Mouse (Mus musculus) G1E (cell line): ENCODE results near the gene Cpne6. TPM values are rescaled to one million over a fixed set of nuclear protein-coding genes. Genes with fewer than 3 reads are reported as not detected.

Experiments used
- ATAC-seq: 2 replicates; pipeline ENCODE4 v1.8.0; 2016; ENCODE audit warnings: mild to moderate bottlenecking; ENCODE audit not compliant: insufficient number of reproducible peaks, poor library complexity, low FRiP score, severe bottlenecking; ENCODE audit errors: extremely low read depth
- DNase-seq: peaks from one replicate; pipeline ENCODE4 v3.0.0; 2012; ENCODE audit warnings: low spot score
- H3K27me3 ChIP-seq: 2 replicates; pipeline ENCODE4 v1.6.1; 2012; ENCODE audit warnings: mild to moderate bottlenecking, low read length, inconsistent platforms; ENCODE audit not compliant: insufficient read depth
- H3K36me3 ChIP-seq: replicated peaks from 2 replicates; pipeline ENCODE3; 2012; ENCODE audit warnings: mild to moderate bottlenecking, inconsistent platforms
- H3K4me1 ChIP-seq: 2 replicates; pipeline ENCODE4 v1.6.1; 2012; ENCODE audit warnings: low read depth, low read length, inconsistent platforms, mixed read lengths; ENCODE audit not compliant: insufficient read depth
- H3K4me3 ChIP-seq: 2 replicates; pipeline ENCODE4 v1.5.1; 2012; ENCODE audit warnings: low read depth, mild to moderate bottlenecking, inconsistent platforms, low read length, moderate library complexity, mixed read lengths
- H3K9me3 ChIP-seq: replicated peaks from 2 replicates; pipeline ENCODE4 v1.6.1; 2012; ENCODE audit warnings: inconsistent platforms
- CTCF ChIP-seq: IDR thresholded peaks from 2 replicates; pipeline ENCODE4 v1.5.1; 2012; ENCODE audit warnings: low read depth, low read length, inconsistent platforms, mixed read lengths
- GATA1 ChIP-seq: IDR thresholded peaks from 2 replicates; pipeline ENCODE4 v1.6.1; 2012; ENCODE audit warnings: borderline replicate concordance, low read length, inconsistent platforms, mixed read lengths
- GATA2 ChIP-seq: IDR thresholded peaks from 2 replicates; pipeline ENCODE4 v1.6.1; 2012; ENCODE audit warnings: low read depth, low read length, inconsistent platforms, borderline replicate concordance
- POLR2AphosphoS5 ChIP-seq: IDR thresholded peaks from 2 replicates; pipeline ENCODE4 v1.6.1; 2012; ENCODE audit warnings: low read depth, low read length, inconsistent platforms; ENCODE audit not compliant: insufficient replicate concordance
- TAL1 ChIP-seq: conservative IDR thresholded peaks from 2 replicates; pipeline ENCODE4 v1.6.1; 2012; ENCODE audit warnings: low read depth, low read length, inconsistent platforms, mixed read lengths
- polyA plus RNA-seq: library from polyadenylated mRNA; stranded (reverse); fragments of >175 nt; gene quantifications from 2 replicates; pipeline ENCODE4 v1.2.3, GENCODE M21; 2012
- total RNA-seq, 2 experiments: library from RNA; stranded (forward) in 1 of 2; stranded (reverse) in 1 of 2; fragments of 200-1000 nt in 1 of 2; fragments of >200 nt in 1 of 2; fragmentation: Nextera tagmentation in 1 of 2; gene quantifications; 2 replicates each; pipeline ENCODE4 v1.2.3; 2014 to 2017

Gene Cpne6
- total and polyA plus RNA-seq, 3 experiments = 0.03 to 0.11 TPM; not detected in 1

DNA sequence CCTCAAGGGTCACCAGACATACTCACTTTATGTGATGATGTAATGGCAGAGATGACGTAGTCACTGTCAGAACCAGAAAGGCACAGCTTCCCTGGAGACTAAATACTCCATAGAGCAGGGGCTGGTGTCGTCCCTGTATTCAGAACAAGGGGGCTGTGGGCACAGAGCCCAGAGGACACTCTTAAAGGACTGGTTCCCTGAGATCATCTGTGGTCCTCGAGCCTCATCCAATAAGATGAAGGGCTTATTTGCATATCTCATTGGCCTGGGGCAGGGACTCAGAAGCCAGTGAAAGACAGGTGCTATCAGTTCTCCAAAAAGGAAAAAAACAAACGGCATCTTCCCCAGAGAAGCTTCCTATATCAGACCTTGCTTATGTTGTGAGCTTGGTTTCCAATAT lies 13.8 kb downstream of the Cpne6 start:
- Histone ChIP-seq H3K27me3 (peaks cover 58% of the 10 kb centered on the region), H3K4me1 (peaks cover 3% of the 10 kb centered on the region), H3K36me3 (no peaks in the 10 kb centered on the region), H3K4me3 (no peak overlapping the region), H3K9me3 (no peaks in the 10 kb centered on the region)
- TF ChIP-seq CTCF (no peak), GATA2 (no peak), TAL1 (no peak), GATA1 (no peak)
- DNase-seq (no peak), ATAC-seq (no peak)

DNA sequence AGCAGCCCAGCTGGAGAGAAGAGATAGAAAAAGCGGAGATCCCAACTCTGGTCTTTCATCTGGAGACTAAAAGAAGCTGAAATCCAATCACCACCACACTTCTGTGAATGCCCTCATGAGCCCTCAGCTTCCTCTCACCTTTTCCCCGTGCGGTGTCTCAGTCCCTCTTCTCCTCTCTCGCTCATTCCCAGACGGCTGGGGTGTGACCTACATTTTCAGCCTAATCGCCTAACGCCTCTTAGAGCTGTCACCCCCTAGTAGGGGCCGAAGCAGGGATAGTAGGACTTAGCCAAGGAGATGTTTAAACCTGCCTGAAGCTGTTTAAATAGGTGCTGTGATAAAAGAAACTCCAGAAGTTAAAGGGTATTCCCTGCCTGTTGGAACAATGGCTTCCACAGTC lies 14.5 kb downstream of the Cpne6 start, which contains the start of gene Nrl:
TSS of gene Nrl (minus strand) at position 197 of the 400 bp plus-strand sequence.
- ATAC-seq = no peak
- no peak for TF ChIP-seq POLR2AphosphoS5
- TF ChIP-seq TAL1 = no peak
- no peak for TF ChIP-seq GATA2
- TF ChIP-seq CTCF = no peak
- no peak for TF ChIP-seq GATA1
- Histone ChIP-seq H3K36me3 (no peaks in the 10 kb centered on the region), H3K27me3 (peaks cover 61% of the 10 kb centered on the region), H3K4me1 (peaks cover 3% of the 10 kb centered on the region), H3K4me3 (no peak within 1 kb of the TSS), H3K9me3 (no peaks in the 10 kb centered on the region)
- no peak for DNase-seq

DNA sequence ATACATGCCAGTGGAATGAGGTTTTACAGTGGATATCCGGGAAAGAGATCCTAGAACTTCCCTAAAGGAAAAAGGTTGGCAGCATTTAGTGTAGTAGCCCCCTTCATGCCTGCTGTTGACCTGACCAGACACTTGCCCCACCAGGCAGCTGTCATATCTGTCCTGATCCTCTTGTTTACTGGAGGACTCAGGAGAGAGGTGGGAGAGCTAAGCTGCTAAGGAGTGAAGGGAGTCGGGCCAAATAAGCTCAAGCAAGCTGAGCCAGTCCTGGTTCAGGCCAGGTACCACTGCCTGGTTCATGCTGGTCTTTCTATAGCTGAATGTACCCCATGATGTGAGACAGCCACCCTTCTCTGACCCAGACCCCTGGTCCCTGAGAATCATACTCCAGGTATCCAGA lies 16.4 kb downstream of the Cpne6 start:
- TF ChIP-seq GATA1 (no peak), POLR2AphosphoS5 (no peak), TAL1 (no peak), GATA2 (no peak), CTCF (no peak)
- Histone ChIP-seq H3K4me1 (peaks cover 3% of the 10 kb centered on the region; the same call in 1 of the 2 replicates), H3K9me3 (no peaks in the 10 kb centered on the region), H3K36me3 (no peaks in the 10 kb centered on the region), H3K27me3 (peaks cover 53% of the 10 kb centered on the region), H3K4me3 (no peak overlapping the region)
- DNase-seq (no peak), ATAC-seq (no peak)

DNA sequence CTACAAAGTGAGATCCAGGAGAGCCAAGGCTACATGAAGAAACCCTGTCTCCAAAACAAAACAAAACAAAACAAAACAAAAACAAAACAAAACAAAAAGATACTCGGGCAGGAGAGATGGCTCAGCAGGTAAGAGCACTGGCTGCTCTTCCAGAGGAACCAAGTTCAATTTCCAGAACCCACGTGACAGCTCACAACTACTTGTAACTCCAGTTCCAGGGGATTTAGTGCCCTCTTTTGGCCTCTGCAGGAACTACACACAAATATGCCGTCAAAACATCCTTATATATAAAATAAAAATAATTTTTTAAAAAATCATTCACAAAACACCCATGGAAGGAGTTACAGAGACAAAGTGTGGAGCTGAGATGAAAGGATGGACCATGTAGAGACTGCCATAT lies 17.7 kb downstream of the Cpne6 start:
- no peak overlapping the region for H3K4me3 ChIP-seq
- peaks cover 3% of the 10 kb centered on the region; the same call in 1 of the 2 replicates for H3K4me1 ChIP-seq
- TF ChIP-seq TAL1 (no peak), GATA2 (no peak), CTCF (0 out of 2 replicates have a peak, but pooled peaks have one; percentile 27)
- no peaks in the 10 kb centered on the region for H3K36me3 ChIP-seq
- H3K9me3 ChIP-seq = no peaks in the 10 kb centered on the region
- H3K27me3 ChIP-seq = peaks cover 47% of the 10 kb centered on the region
- no peak for DNase-seq
- no peak for ATAC-seq

DNA sequence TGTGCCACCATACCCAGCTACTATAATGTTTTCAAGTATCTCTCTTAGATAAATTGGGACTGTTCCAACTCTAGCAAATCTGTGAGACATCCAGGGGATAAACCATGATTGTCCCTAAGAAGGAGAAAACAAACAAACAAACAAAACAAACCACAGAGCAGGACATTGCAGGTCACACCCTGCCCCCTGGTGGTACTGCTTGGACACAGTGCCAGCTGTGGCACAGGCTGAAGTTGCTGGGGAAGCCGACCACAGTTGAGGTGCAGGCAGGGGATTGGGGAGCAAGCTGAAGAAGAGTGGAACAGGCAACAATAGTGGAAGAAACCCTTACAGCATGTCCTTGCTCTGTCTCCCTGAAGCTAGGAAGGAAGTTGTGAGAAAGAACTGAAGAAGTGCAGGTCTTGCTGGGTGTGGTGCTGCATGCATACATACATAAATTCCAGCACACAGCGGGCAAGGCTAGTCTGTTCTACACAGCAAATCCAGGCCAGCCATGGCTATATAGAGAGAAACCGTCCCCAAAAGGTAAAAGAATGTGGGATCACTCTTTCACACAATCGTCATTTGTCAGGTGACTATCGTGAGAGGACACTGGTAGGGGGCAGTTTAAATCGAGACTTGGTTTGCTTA lies 26.0 kb downstream of the Cpne6 start:
- H3K27me3 ChIP-seq = peaks cover 17% of the 10 kb centered on the region
- no peaks in the 10 kb centered on the region for H3K9me3 ChIP-seq
- no peak for ATAC-seq
- TF ChIP-seq TAL1 (no peak), CTCF (peak; percentile 78)
- no peaks in the 10 kb centered on the region for H3K36me3 ChIP-seq
- peaks cover 24% of the 10 kb centered on the region for H3K4me1 ChIP-seq
- H3K4me3 ChIP-seq = no peak overlapping the region
- no peak for DNase-seq

DNA sequence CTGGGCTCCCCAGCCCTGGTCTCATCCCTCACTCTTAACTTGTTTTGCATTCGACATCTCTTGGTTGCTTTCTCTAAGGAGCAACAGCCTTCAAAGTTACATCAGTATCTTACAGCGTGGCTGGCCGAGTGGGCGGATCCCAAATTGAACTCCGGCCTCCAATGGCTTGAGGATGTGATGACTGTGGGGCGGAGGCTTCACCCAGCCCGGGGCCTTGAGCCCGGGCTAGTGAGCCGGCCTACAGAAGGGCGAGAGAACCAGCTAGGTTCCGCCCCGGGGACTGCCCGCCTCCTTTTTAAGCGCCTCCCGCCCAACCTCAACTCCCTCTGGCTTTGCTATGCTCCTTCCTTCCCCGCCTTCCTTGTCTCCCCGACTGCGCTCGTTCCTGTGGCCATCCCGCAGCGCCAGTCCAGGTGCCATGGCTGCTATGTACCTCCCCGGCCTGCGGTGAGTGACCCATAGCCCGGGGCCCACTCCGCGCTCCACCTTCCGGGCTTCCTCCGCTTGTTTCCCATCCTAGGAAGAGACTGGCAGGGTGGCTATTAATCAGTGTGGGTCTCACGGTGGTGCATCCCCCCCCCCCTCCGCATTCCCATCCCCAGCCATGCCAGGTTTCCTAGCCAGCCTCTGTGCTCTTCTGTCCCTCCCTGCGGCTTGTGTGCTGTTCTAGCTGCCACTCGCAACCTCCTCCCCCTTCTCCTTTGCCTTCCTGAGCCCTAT lies 30.0 kb downstream of the Cpne6 start, which contains the start of gene Pck2:
TSS of gene Pck2 (plus strand) at position 200 of the 720 bp plus-strand sequence.
- TF ChIP-seq POLR2AphosphoS5 (no peak), GATA1 (no peak), CTCF (no peak), GATA2 (no peak), TAL1 (no peak)
- Histone ChIP-seq H3K36me3 (peaks cover 37% of the 10 kb centered on the region), H3K27me3 (peaks cover 6% of the 10 kb centered on the region), H3K9me3 (no peaks in the 10 kb centered on the region), H3K4me3 (peak within 1 kb of the TSS; percentile 78), H3K4me1 (peaks cover 39% of the 10 kb centered on the region)
- peak; percentile 93 for ATAC-seq
- DNase-seq = peak; percentile 93
